Mouse (Mus musculus): ENCODE measurements around the gene Hba-a1.
"Not testable (repeated sequence)": the region's sequence is repeated elsewhere in the genome, so short reads cannot be mapped to it uniquely, and the experiment has no call there.

Gene Hba-a1

DNA sequence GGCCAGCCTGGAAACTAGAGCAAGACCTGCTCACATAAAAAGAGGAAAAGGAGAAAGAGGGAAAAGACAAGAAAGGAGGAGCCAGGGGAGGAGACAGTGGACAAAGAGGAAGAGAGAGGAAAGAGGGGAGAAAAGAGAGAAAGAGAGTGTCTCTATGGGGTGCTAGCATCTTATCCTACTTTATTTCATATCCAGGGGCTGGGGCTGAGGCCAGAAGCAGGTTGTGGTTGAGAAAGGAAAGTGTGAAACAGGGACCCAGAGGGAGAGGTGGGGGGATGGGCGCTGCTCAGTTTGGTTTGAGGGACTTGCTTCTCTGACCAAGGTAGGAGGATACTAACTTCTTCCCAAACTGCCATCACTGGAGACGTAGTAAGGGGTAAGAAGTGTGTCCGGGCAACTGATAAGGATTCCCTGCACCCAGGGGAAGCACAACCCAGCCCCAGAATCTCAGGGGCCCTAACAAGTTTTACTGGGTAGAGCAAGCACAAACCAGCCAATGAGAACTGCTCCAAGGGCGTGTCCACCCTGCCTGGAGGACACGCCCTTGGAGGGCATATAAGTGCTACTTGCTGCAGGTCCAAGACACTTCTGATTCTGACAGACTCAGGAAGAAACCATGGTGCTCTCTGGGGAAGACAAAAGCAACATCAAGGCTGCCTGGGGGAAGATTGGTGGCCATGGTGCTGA, at the start of gene Hba-a1:
Gene Hba-a1, plus strand, starts transcription at position 421 of the 687 bp plus-strand sequence.
- DNase-seq = not testable (repeated sequence)

- no peak for DNase-seq
Observed at GRCm38 (mm10) chr11:32233895-32234294, 49.4 kb upstream of the Hba-a1 start.

DNA sequence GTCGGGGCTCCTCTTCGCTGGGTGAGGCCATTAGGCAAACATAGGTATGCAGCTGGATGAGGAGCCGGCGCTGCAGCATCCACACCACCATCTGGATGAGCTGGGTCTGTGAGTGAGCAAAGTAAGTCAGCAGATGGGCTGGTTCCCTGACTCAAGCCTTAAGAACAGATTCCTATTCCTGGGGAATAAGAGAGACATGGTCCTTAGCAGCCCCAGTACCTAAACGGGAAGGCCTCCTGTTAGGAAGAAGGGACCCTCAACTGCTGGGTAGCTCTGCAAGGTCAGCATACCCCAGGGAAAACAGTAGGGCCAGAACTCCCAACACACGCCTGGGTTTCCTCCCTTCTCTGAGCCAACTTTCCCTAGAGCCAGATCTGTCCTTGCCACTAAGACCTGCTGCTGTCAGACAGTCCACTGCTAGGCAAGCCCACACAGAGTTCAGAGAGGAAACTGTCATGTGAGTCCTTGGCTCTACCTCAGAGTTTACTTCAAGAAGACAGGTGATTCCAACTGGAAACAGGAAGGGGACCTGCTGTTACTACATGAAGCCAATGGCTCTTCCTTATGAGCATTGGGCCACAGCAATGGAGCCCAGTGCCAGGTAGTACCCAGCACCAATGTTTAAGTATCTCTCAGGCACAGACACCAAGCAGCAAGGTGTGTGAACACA, 48.4 kb upstream of the Hba-a1 start:
- DNase-seq = no peak

DNA sequence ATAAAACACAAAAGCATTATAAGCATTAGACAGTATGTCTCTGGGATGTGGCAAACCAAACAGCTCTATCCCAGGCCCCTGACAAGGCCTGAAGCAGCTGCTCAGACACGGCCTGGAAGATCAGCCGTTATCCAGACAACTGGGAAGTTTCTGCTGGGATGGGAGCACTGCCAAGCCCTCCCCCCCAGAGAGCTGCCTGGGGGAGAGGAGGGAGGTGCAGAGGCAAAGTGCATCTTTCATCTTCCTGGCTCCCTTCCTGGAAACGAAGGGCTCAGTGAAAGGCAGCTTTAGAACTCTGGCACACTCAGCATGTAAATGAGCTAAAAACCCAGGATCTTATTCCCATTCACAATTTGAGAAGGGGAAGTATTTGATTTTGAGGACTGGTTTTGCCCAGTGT, 47.7 kb upstream of the Hba-a1 start:
- DNase-seq = no peak

DNA sequence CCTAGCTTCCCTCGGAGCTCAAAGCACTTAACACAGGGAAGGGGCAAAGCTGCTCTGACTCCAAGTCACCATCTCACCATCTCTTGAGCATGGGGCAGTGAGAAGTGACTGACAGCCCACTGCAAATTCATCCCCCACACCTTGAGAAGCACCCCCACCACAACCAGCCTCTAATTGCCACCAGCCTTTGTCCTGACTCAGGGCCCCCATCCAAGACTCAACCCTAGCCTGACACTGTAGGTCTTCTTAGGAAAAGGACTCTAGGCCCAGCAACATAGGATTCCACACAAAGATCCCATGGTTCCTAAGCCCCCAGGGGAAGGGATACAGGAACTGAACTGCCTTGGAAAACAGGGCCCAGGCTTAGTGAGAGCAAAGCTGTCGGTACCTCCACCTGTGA, 47.2 kb upstream of the Hba-a1 start:
- DNase-seq = no peak

GRCm38 (mm10) chr11:32236712-32237410, 46.5 kb upstream of the Hba-a1 start:
- DNase-seq = peak in 1 of 2 experiments; percentile 43

DNA sequence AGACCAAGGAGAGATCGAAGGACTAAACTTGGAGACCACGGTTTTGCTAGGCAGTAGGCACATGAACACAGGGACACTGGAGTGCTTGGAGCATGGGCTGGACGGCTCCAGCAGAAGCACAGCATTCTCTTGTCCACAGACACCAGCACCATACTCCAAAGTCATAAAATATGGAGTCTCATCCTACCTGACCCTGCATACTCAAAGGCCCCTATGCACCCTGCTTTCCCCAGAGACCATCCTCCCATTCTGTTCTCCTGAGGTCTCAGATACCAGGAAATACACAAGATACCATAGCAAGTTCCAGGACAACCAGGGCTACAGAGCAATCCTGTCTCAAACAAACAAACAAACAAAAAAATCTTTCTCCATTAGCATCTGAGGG, 45.9 kb upstream of the Hba-a1 start:
- DNase-seq = no peak

GRCm38 (mm10) chr11:32238093-32238860, 45.0 kb upstream of the Hba-a1 start:
- DNase-seq = peak; percentile 56 to 77

GRCm38 (mm10) chr11:32241391-32241790, 41.9 kb upstream of the Hba-a1 start:
- no peak for DNase-seq

- no peak for DNase-seq
Observed at GRCm38 (mm10) chr11:32242209-32242608, 41.1 kb upstream of the Hba-a1 start.

- DNase-seq = no peak
Observed at GRCm38 (mm10) chr11:32243205-32243955, 39.9 kb upstream of the Hba-a1 start.

GRCm38 (mm10) chr11:32244064-32244463, 39.2 kb upstream of the Hba-a1 start:
- DNase-seq = no peak

- no peak for DNase-seq
Observed at GRCm38 (mm10) chr11:32244617-32245016, 38.7 kb upstream of the Hba-a1 start.

DNA sequence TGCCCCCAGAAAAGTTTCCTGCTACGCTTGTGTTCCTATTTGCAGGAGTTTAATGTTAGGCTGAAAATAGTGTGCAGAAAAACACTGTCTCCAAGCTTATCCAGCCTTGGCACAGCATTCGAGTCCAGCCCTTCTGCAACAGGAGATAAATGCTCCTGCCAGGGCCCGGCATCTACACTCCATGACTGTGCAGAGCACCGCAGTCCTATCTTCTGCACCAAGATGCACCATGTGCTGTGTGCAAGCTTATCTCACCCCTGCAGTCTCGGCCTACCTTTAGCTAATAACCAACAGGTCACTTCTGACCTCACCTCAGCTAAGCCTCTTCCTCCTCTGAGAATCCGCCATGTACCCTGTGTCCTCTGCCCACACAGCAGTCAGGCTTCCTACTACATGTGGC, 37.7 kb upstream of the Hba-a1 start:
- DNase-seq = no peak

DNA sequence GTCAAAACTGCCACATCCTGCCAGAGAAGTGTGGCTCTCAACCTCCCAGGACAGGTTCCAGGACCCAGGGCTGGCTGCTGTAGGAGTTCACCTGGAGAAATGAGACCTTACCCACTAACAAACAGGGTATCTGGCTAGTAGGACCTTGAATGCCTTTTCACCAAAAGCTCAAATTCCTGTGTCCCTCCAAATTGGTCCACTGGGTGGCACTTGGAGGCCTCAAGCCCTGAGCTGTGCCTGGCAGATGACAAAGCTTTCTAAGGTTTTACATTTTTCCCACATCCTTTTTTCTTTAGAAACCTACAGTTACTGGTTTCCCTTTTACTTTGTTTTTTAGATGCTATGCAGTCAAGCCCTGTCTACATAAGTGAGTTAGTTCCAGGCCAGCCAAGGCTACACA, 36.2 kb upstream of the Hba-a1 start:
- DNase-seq = no peak

- no peak for DNase-seq
Observed at GRCm38 (mm10) chr11:32248350-32248749, 35.0 kb upstream of the Hba-a1 start.

- no peak for DNase-seq
Observed at GRCm38 (mm10) chr11:32250880-32251763, 32.2 kb upstream of the Hba-a1 start.

DNA sequence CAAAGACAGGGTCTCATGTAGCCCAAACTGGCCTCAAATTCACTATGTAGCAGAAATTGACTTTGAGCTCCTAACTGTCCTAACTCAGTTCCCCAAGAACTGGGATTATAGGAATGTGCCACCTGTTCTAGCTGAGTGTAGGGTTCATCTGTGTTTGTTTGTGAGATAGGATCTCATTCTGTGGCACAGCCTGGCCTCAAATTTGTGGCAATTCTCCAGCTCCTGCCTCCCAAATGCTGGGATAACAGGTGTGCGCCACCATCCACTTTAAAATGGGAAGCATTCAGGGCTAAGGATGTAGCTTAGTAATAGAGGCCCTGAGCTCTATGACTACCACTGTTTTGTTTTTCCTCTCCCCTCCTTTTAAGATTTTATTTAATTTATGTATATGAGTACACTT, 30.2 kb upstream of the Hba-a1 start:
- DNase-seq = no peak

DNA sequence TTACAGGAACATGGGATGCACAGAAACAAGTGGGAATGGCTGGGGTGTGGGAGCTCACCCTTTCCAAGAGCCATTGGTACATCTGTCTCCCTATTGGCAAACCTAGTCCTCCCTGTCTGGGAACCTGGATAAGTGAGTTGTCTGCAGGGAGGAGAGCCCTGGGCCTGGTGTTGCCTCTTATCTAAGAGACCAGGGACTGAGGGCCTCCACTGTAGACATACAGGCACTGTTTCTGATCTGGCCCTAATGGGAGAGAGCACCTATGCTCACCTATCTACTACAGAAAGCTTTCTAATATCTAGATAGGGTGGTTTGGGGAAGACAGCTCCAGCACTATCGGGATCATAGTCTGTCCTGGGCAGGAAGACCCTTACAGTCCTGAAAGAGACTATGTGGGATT, 27.2 kb upstream of the Hba-a1 start:
- no peak for DNase-seq

- no peak for DNase-seq
Observed at GRCm38 (mm10) chr11:32256566-32256965, 26.7 kb upstream of the Hba-a1 start.

DNA sequence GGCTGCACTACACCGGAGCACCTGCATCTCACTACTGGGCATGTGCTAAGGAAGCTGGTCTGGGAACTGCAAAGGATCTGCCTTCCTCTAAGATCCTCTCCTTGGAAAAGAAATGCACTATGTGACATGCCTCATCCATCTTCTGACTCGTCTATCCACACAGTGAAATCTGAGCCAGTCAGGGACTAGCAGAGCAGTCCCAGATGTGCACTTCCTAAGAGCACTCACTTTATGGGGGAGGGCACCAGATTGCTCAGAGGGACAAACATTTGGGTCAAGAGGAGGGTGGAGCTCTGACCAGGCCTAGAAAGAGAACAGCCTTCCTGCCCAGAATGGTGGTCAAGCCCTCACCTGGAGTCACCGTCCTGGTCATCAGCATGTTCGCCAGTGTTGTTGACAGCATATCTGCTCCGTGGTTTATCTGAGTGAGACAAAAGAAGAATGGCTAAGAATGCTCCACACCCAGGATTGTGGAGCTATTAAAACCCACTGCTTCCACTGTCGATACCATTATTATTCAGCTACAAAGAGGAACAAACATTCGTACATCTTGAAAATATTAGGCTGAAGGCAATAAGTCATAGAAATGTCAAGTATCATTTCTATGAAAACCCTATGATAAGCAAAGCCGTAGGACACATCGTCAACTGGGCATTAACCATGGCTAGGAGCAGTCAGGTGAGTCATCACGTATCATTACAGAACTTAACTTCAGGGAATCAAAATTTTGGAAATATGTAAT, 20.5 kb upstream of the Hba-a1 start:
- DNase-seq = no peak
